Mouse (Mus musculus) intestine, embryonic 14.5 days (tissue): ENCODE data around the gene Vtn. TPM values are rescaled to one million over a fixed set of nuclear protein-coding genes. Genes with fewer than 3 reads are reported as not detected.

ENCODE experiments used
- ATAC-seq: fragments of 200-750 bp; cut with Nextera tagmentation; replicated peaks from 2 replicates; pipeline ENCODE4 v1.8.0; 2017; ENCODE audit warnings: low read depth, moderate number of reproducible peaks, moderate TSS enrichment, moderate library complexity; ENCODE audit not compliant: low FRiP score, low TSS enrichment
- DNase-seq: peaks from one replicate; pipeline ENCODE4 v3.0.0-alpha.2; 2018; ENCODE audit warnings: low spot score
- H3K27ac ChIP-seq: fragments of 300-500 bp; sonication (generic); 2 replicates; pipeline ENCODE4 v1.5.1; 2014; ENCODE audit warnings: low read depth, mild to moderate bottlenecking, control low read depth
- H3K27me3 ChIP-seq: fragments of 300-500 bp; sonication (generic); replicated peaks from 2 replicates; pipeline ENCODE4 v1.6.1; 2014; ENCODE audit warnings: low read length, control low read depth; ENCODE audit not compliant: control insufficient read depth, insufficient read depth
- H3K36me3 ChIP-seq: fragments of 300-500 bp; sonication (generic); 2 replicates; pipeline ENCODE4 v1.6.1; 2014; ENCODE audit warnings: low read length, control low read depth; ENCODE audit not compliant: control insufficient read depth, insufficient read depth
- H3K4me1 ChIP-seq: fragments of 300-500 bp; sonication (generic); replicated peaks from 2 replicates; pipeline ENCODE4 v1.6.1; 2014; ENCODE audit warnings: low read length, control low read depth, mixed read lengths; ENCODE audit not compliant: control insufficient read depth, insufficient read depth
- H3K4me2 ChIP-seq: fragments of 300-500 bp; sonication (generic); 2 replicates; pipeline ENCODE4 v1.6.1; 2014; ENCODE audit warnings: low read length
- H3K4me3 ChIP-seq: fragments of 300-500 bp; sonication (generic); 2 replicates; pipeline ENCODE4 v1.5.1; 2014; ENCODE audit warnings: low read depth, low read length, control low read depth, mixed read lengths
- H3K9ac ChIP-seq: fragments of 300-500 bp; sonication (generic); 2 replicates; pipeline ENCODE4 v1.6.1; 2014; ENCODE audit warnings: mild to moderate bottlenecking, low read length
- H3K9me3 ChIP-seq: fragments of 300-500 bp; sonication (generic); 2 replicates; pipeline ENCODE4 v1.6.1; 2016; ENCODE audit warnings: low read length, control low read depth; ENCODE audit not compliant: control insufficient read depth
- WGBS: fragments of 180-500 bp; shearing (Covaris S2); extraction: QIAGEN DNeasy Blood & Tissue Kit; methylation state at CpG from one replicate; pipeline ENCODE4 v1.1.7; 2014; 5-methylcytosine and 5-hydroxymethylcytosine counted together
- polyA plus RNA-seq: library from polyadenylated mRNA; unstranded; fragments of >200 nt; fragmentation: Nextera tagmentation; extraction: Ambion mirVana; gene quantifications from 2 replicates; pipeline ENCODE4 v1.2.1, GENCODE M21; 2014

Gene Vtn
- polyA plus RNA-seq, result 0.89 and 9.1 TPM in 2 replicates

DNA sequence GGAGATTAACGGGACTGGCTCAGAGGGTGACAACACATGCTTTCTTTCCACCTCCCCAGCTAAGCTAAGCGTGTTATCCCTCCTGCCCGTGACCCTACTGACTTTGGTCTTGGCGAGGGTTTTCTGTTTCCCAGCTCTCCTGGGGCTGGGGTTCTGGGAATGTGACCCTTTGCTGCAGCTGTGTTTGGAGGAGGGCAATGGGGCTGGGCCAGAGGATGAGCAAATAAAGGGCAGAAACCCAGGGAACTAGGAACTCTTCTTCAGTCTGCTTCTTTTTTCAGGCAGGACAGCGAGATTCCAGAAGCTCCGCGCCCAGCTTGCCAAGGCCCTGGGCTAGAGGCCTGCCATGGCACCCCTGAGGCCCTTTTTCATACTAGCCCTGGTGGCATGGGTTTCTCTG, at the start of gene Vtn:
TSS of gene Vtn (plus strand) at position 88 of the 400 bp plus-strand sequence.
- Histone ChIP-seq H3K4me3 (peak within 1 kb of the TSS; percentile 48), H3K4me2 (peak within 1 kb of the TSS; percentile 95), H3K36me3 (no peaks in the 10 kb centered on the region), H3K9ac (0 out of 2 replicates have a peak within 1 kb of the TSS, but pooled peaks have one; percentile 11), H3K9me3 (no peaks in the 10 kb centered on the region), H3K4me1 (peaks cover 6% of the 10 kb centered on the region; the same call in 1 of the 2 replicates), H3K27me3 (peaks cover 30% of the 10 kb centered on the region), H3K27ac (no peak within 1 kb of the TSS; the same call in 1 of the 2 replicates)
- no peak for ATAC-seq
- 54% methylated on average over 7 of the region's 7 CpGs for WGBS
- no peak for DNase-seq

DNA sequence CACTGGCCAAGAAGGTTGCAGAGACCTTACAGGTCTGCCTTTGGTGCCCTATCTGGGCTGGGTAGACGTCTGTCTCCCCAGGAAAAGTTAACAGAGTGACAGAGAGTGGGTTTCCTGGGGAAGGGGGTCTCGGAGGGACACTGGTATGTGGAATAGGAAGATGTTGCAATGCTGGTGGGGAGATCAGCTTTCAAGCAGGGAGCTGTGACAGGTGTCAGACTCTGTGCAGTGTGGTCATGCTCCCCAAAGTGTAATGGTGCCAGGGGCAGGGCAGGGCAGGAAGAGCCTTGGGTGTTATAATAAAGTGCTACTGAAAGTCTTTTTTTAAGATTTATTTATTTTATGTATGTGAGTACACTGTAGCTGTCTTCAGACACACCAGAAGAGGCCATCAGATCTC, 48.6 kb upstream of the Vtn start:
- H3K4me3 ChIP-seq, result no peak overlapping the region
- no peaks in the 10 kb centered on the region for H3K4me1 ChIP-seq
- H3K27ac ChIP-seq, result no peak overlapping the region
- H3K27me3 ChIP-seq, result no peaks in the 10 kb centered on the region
- WGBS, result 49% methylated on average over 2 of the region's 2 CpGs
- no peaks in the 10 kb centered on the region for H3K9me3 ChIP-seq
- H3K36me3 ChIP-seq, result no peaks in the 10 kb centered on the region
- no peak for ATAC-seq
- DNase-seq, result no peak
- H3K4me2 ChIP-seq, result no peak overlapping the region
- H3K9ac ChIP-seq, result no peak overlapping the region

GRCm38 (mm10) chr11:78453675-78454074, 45.2 kb upstream of the Vtn start:
- no peaks in the 10 kb centered on the region for H3K27me3 ChIP-seq
- no peaks in the 10 kb centered on the region for H3K9me3 ChIP-seq
- DNase-seq, result peak; percentile 80
- 14% methylated on average over 4 of the region's 4 CpGs for WGBS
- H3K36me3 ChIP-seq, result no peaks in the 10 kb centered on the region
- no peak overlapping the region for H3K4me3 ChIP-seq
- no peak for ATAC-seq
- H3K27ac ChIP-seq, result no peak overlapping the region
- no peaks in the 10 kb centered on the region for H3K4me1 ChIP-seq
- no peak overlapping the region for H3K9ac ChIP-seq
- H3K4me2 ChIP-seq, result no peak overlapping the region

GRCm38 (mm10) chr11:78454276-78454675, 44.6 kb upstream of the Vtn start:
- Histone ChIP-seq H3K27ac (no peak overlapping the region), H3K4me2 (no peak overlapping the region), H3K27me3 (no peaks in the 10 kb centered on the region), H3K4me3 (no peak overlapping the region), H3K9me3 (no peaks in the 10 kb centered on the region), H3K36me3 (no peaks in the 10 kb centered on the region), H3K9ac (no peak overlapping the region), H3K4me1 (no peaks in the 10 kb centered on the region)
- WGBS, result 71% methylated on average over 7 of the region's 7 CpGs
- no peak for ATAC-seq
- no peak for DNase-seq

- no peak overlapping the region for H3K9ac ChIP-seq
- no peaks in the 10 kb centered on the region for H3K9me3 ChIP-seq
- no peaks in the 10 kb centered on the region for H3K36me3 ChIP-seq
- no peak overlapping the region for H3K27ac ChIP-seq
- ATAC-seq (no peak), DNase-seq (peak; percentile 58)
- no peak overlapping the region for H3K4me2 ChIP-seq
- H3K27me3 ChIP-seq, result no peaks in the 10 kb centered on the region
- H3K4me3 ChIP-seq, result no peak overlapping the region
- no peaks in the 10 kb centered on the region for H3K4me1 ChIP-seq
- WGBS, result 38% methylated on average over 5 of the region's 5 CpGs
Observed at GRCm38 (mm10) chr11:78455308-78455707, 43.6 kb upstream of the Vtn start.

GRCm38 (mm10) chr11:78458740-78459139, 40.2 kb upstream of the Vtn start:
- no peak overlapping the region for H3K9ac ChIP-seq
- DNase-seq, result no peak
- H3K27me3 ChIP-seq, result no peaks in the 10 kb centered on the region
- no peak for ATAC-seq
- no peaks in the 10 kb centered on the region for H3K4me1 ChIP-seq
- H3K9me3 ChIP-seq, result 0 out of 2 replicates have a peak, but pooled peaks cover 3% of the 10 kb centered on the region
- no peak overlapping the region for H3K27ac ChIP-seq
- 81% methylated on average over 17 of the region's 17 CpGs for WGBS
- H3K4me2 ChIP-seq, result no peak overlapping the region
- H3K4me3 ChIP-seq, result no peak overlapping the region
- H3K36me3 ChIP-seq, result no peaks in the 10 kb centered on the region

GRCm38 (mm10) chr11:78461894-78462293, 37.0 kb upstream of the Vtn start:
- Histone ChIP-seq H3K9me3 (0 out of 2 replicates have a peak, but pooled peaks cover 3% of the 10 kb centered on the region), H3K4me1 (peaks cover 15% of the 10 kb centered on the region; the same call in 1 of the 2 replicates), H3K9ac (no peak overlapping the region), H3K36me3 (no peaks in the 10 kb centered on the region), H3K4me3 (no peak overlapping the region), H3K27me3 (no peaks in the 10 kb centered on the region), H3K27ac (no peak overlapping the region), H3K4me2 (no peak overlapping the region)
- 93% methylated on average over 1 of the region's 1 CpGs for WGBS
- ATAC-seq (no peak), DNase-seq (no peak)

- ATAC-seq, result no peak
- no peak overlapping the region; the same call in 1 of the 2 replicates for H3K27ac ChIP-seq
Observed at GRCm38 (mm10) chr11:78462669-78463068, 36.2 kb upstream of the Vtn start.

More at GRCm38 (mm10) chr11:78462669-78463068, 36.2 kb upstream of the Vtn start:
- DNase-seq, result no peak
- Histone ChIP-seq H3K4me3 (no peak overlapping the region), H3K9me3 (0 out of 2 replicates have a peak, but pooled peaks cover 3% of the 10 kb centered on the region), H3K9ac (no peak overlapping the region), H3K27me3 (no peaks in the 10 kb centered on the region), H3K4me1 (peaks cover 15% of the 10 kb centered on the region; the same call in 1 of the 2 replicates), H3K4me2 (no peak overlapping the region), H3K36me3 (no peaks in the 10 kb centered on the region)
- WGBS, result 68% methylated on average over 5 of the region's 5 CpGs
